Mouse (Mus musculus): ENCODE measurements around the gene Gli1.
A peak's percentile ranks its signal among the peaks of the same experiment; 100 is the strongest.

Gene Gli1

GRCm38 (mm10) chr10:127343029-127343428 lies 1.3 kb upstream of the Gli1 start:
- no peak for DNase-seq

- DNase-seq: peak; percentile 65
These were observed 449 bp downstream of the Gli1 start for GRCm38 (mm10) chr10:127341360-127341690.

- peak; percentile 92 for DNase-seq
These were observed 1.0 kb downstream of the Gli1 start for GRCm38 (mm10) chr10:127340577-127341359.

- peak; percentile 89 for DNase-seq
These were observed 1.8 kb downstream of the Gli1 start for GRCm38 (mm10) chr10:127339683-127340576.

GRCm38 (mm10) chr10:127338930-127339682 lies 2.7 kb downstream of the Gli1 start:
- peak; percentile 95 for DNase-seq

GRCm38 (mm10) chr10:127337536-127338099 lies 4.2 kb downstream of the Gli1 start:
- DNase-seq: no peak

GRCm38 (mm10) chr10:127336952-127337351 lies 4.8 kb downstream of the Gli1 start:
- no peak for DNase-seq

- DNase-seq: no peak
These were observed 6.5 kb downstream of the Gli1 start for GRCm38 (mm10) chr10:127335271-127335670.

GRCm38 (mm10) chr10:127333152-127333551 lies 8.6 kb downstream of the Gli1 start:
- peak; percentile 21 for DNase-seq

GRCm38 (mm10) chr10:127332211-127332874 lies 9.4 kb downstream of the Gli1 start:
- peak; percentile 37 for DNase-seq

GRCm38 (mm10) chr10:127330212-127330611 lies 11.6 kb downstream of the Gli1 start:
- no peak for DNase-seq

- peak; percentile 19 for DNase-seq
These were observed 14.2 kb downstream of the Gli1 start for GRCm38 (mm10) chr10:127327461-127328145.

- no peak for DNase-seq
These were observed 14.9 kb downstream of the Gli1 start for GRCm38 (mm10) chr10:127326828-127327227.

GRCm38 (mm10) chr10:127326017-127326801 lies 15.6 kb downstream of the Gli1 start:
- DNase-seq: peak; percentile 40

GRCm38 (mm10) chr10:127325454-127326016 lies 16.2 kb downstream of the Gli1 start:
- no peak for DNase-seq

- DNase-seq: peak; percentile 71
These were observed 17.3 kb downstream of the Gli1 start for GRCm38 (mm10) chr10:127324495-127324894.

- no peak for DNase-seq
These were observed 18.5 kb downstream of the Gli1 start for GRCm38 (mm10) chr10:127323131-127323855.

GRCm38 (mm10) chr10:127322669-127323068 lies 19.1 kb downstream of the Gli1 start:
- DNase-seq: no peak

- DNase-seq: no peak
These were observed 19.6 kb downstream of the Gli1 start for GRCm38 (mm10) chr10:127322178-127322577.

- DNase-seq: no peak
These were observed 20.2 kb downstream of the Gli1 start, which contains the start of gene Arhgap9 for GRCm38 (mm10) chr10:127321621-127322020. Arhgap9 (plus strand) TSS chr10:127321964.
